Mouse (Mus musculus): ENCODE measurements at regions not wholly inside any gene's neighbourhood (a gene's known extent, or its start where the extent isn't known, plus 50 kb on each side); places are given as distances from the start of the nearest gene placed in this dataset.

DNA sequence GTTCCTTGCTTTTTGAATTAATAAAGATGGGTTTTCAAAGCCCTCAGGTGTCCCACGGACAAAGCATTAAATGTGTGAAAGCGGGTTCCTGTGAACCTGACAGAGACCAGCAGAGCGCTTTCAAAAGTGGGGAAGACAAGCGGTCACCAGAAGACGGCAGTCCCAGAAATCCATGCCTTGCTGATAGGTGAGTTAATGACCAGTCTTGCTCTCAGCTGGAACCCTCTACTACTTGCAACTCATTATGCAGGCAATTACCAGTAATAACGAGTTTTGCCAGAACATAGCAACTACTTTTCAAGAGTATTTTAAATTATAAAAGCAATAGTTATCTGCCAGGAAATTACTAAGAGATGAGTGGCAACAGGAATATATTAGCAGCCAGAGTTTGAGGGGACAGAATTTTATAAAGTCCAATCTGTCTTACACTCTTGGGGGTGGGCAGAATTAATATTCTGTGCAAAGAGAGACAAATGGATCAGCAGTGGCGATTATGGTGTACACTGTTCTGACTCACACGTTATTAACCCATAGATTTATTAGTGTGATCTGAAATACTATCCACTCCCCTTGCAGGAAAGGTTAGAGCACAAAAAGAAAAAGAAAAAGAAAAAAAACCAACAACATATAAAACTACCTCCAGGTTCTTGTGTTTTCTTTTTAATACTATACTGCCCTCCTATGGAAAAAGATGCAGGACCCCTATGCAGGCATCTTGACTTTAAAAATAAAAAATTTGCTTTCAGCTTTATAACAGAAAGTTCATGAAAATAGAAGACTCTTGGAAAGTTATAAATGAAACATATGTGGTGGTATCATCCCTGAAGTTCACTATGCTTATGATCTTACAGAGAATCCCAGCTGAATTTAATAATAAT lies 188.8 kb downstream of the Gm10283 start:
- Histone ChIP-seq H3K9me3 (ENCODE audit: control insufficient read depth, insufficient read depth, low read depth, low read length) (no peaks in the 10 kb centered on the region), H3K4me1 (ENCODE audit: control insufficient read depth in 2 of 2, insufficient read depth in 2 of 2, low read length in 2 of 2, poor library complexity in 1 of 2) (no peaks in the 10 kb centered on the region), H3K36me3 (ENCODE audit: control insufficient read depth, insufficient read depth, low read length, poor library complexity, severe bottlenecking) (no peaks in the 10 kb centered on the region), H3K9ac (ENCODE audit: insufficient read depth, low read depth, low read length, poor library complexity, severe bottlenecking) (no peak overlapping the region), H3K4me3 (ENCODE audit: insufficient read depth in 1 of 2, low read depth in 1 of 2, low read length in 2 of 2, poor library complexity in 1 of 2, severe bottlenecking in 1 of 2) (no peak overlapping the region), H3K27ac (ENCODE audit: insufficient read depth, low read depth, low read length, poor library complexity, severe bottlenecking) (no peak overlapping the region)
- no peak for DNase-seq (ENCODE audit: low read depth, low spot score)
- TF ChIP-seq ZNF384 (IDR thresholded peaks at IDR 0.05; ENCODE audit: low read depth, low read length) (no peak), MAFK (IDR thresholded peaks at IDR 0.05; ENCODE audit: insufficient read depth, low read depth, low read length) (no peak), HCFC1 (IDR thresholded peaks at IDR 0.05; ENCODE audit: borderline replicate concordance, insufficient read depth, low read length) (no peak), CHD2 (IDR thresholded peaks at IDR 0.05; ENCODE audit: low read depth, low read length) (no peak), ZC3H11A (IDR thresholded peaks at IDR 0.05; ENCODE audit: borderline replicate concordance, low read depth, low read length) (no peak)
- in situ Hi-C loops (cut with MboI; ENCODE audit: low sequenced_read_pairs in 2 of 2, unreplicated experiment in 2 of 2) = no loop called here

DNA sequence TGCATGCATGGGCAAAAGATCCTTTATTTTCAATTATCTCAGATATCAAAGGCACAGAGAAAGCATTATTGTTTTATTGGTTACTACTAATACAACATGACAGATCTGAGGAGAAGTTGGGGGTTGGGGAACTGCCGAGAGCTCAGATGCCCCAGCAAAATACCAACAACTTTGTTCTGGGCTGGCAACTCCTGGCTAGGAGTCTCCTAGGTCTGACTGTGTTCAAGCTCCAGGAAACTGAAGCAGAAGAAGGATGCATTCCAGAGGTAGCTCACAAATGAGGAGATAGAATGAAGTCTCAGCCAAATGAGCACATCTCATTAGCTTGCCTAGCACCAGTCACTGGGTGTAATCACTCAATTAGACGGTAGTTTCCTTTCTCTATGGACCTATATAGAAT lies 192.9 kb downstream of the Gm10283 start:
- Histone ChIP-seq H3K27ac (ENCODE audit: insufficient read depth, low read depth, low read length, poor library complexity, severe bottlenecking) (no peak overlapping the region), H3K4me3 (ENCODE audit: insufficient read depth in 1 of 2, low read depth in 1 of 2, low read length in 2 of 2, poor library complexity in 1 of 2, severe bottlenecking in 1 of 2) (no peak overlapping the region), H3K9ac (ENCODE audit: insufficient read depth, low read depth, low read length, poor library complexity, severe bottlenecking) (no peak overlapping the region), H3K36me3 (ENCODE audit: control insufficient read depth, insufficient read depth, low read length, poor library complexity, severe bottlenecking) (no peaks in the 10 kb centered on the region), H3K9me3 (ENCODE audit: control insufficient read depth, insufficient read depth, low read depth, low read length) (no peaks in the 10 kb centered on the region), H3K4me1 (ENCODE audit: control insufficient read depth in 2 of 2, insufficient read depth in 2 of 2, low read length in 2 of 2, poor library complexity in 1 of 2) (no peaks in the 10 kb centered on the region)
- TF ChIP-seq CHD2 (IDR thresholded peaks at IDR 0.05; ENCODE audit: low read depth, low read length) (no peak), MAFK (IDR thresholded peaks at IDR 0.05; ENCODE audit: insufficient read depth, low read depth, low read length) (no peak), HCFC1 (IDR thresholded peaks at IDR 0.05; ENCODE audit: borderline replicate concordance, insufficient read depth, low read length) (no peak), ZC3H11A (IDR thresholded peaks at IDR 0.05; ENCODE audit: borderline replicate concordance, low read depth, low read length) (no peak), ZNF384 (IDR thresholded peaks at IDR 0.05; ENCODE audit: low read depth, low read length) (no peak)
- in situ Hi-C loops (cut with MboI; ENCODE audit: low sequenced_read_pairs in 2 of 2, unreplicated experiment in 2 of 2) = no loop called here
- DNase-seq (ENCODE audit: low read depth, low spot score) = no peak

DNA sequence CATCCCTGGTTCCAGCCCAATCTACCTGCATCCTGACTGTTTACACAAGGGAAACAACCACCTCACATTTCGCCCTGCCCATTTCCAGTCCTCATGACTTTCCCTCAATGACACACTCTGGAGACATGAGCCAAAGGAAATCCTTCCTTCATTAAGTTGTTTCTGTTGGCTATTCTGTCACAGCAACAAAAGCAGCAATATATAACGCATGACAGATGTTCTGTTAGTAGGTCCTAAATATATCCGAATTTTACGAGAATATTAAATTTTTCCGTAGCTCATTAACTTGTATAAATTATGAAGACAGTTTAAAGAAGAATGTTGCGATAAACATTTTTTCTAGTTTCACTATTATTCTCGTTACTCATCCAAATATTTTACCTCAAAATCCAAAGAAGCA lies 201.7 kb downstream of the Gm10283 start:
- Histone ChIP-seq H3K27ac (ENCODE audit: insufficient read depth, low read depth, low read length, poor library complexity, severe bottlenecking) (no peak overlapping the region), H3K36me3 (ENCODE audit: control insufficient read depth, insufficient read depth, low read length, poor library complexity, severe bottlenecking) (no peaks in the 10 kb centered on the region), H3K4me3 (ENCODE audit: insufficient read depth in 1 of 2, low read depth in 1 of 2, low read length in 2 of 2, poor library complexity in 1 of 2, severe bottlenecking in 1 of 2) (no peak overlapping the region), H3K9me3 (ENCODE audit: control insufficient read depth, insufficient read depth, low read depth, low read length) (no peaks in the 10 kb centered on the region), H3K4me1 (ENCODE audit: control insufficient read depth in 2 of 2, insufficient read depth in 2 of 2, low read length in 2 of 2, poor library complexity in 1 of 2) (no peaks in the 10 kb centered on the region), H3K9ac (ENCODE audit: insufficient read depth, low read depth, low read length, poor library complexity, severe bottlenecking) (no peak overlapping the region)
- no peak for TF ChIP-seq HCFC1 (IDR thresholded peaks at IDR 0.05; ENCODE audit: borderline replicate concordance, insufficient read depth, low read length)
- no peak for TF ChIP-seq ZNF384 (IDR thresholded peaks at IDR 0.05; ENCODE audit: low read depth, low read length)
- TF ChIP-seq ZC3H11A (IDR thresholded peaks at IDR 0.05; ENCODE audit: borderline replicate concordance, low read depth, low read length) = no peak
- no peak for TF ChIP-seq CHD2 (IDR thresholded peaks at IDR 0.05; ENCODE audit: low read depth, low read length)
- TF ChIP-seq MAFK (IDR thresholded peaks at IDR 0.05; ENCODE audit: insufficient read depth, low read depth, low read length) = no peak
- in situ Hi-C loops (cut with MboI; ENCODE audit: low sequenced_read_pairs in 2 of 2, unreplicated experiment in 2 of 2) = loop anchor here in 1 of 2 experiments (10.0 kb wide), 1 partner anchor 164 kb away; no protein-coding TSS in a partner anchor
- DNase-seq (ENCODE audit: low read depth, low spot score) = no peak

- TF ChIP-seq CHD2 (IDR thresholded peaks at IDR 0.05; ENCODE audit: low read depth, low read length) (no peak), MAFK (IDR thresholded peaks at IDR 0.05; ENCODE audit: insufficient read depth, low read depth, low read length) (no peak), ZNF384 (IDR thresholded peaks at IDR 0.05; ENCODE audit: low read depth, low read length) (no peak), HCFC1 (IDR thresholded peaks at IDR 0.05; ENCODE audit: borderline replicate concordance, insufficient read depth, low read length) (no peak), ZC3H11A (IDR thresholded peaks at IDR 0.05; ENCODE audit: borderline replicate concordance, low read depth, low read length) (no peak)
- H3K4me3 ChIP-seq (ENCODE audit: insufficient read depth in 1 of 2, low read depth in 1 of 2, low read length in 2 of 2, poor library complexity in 1 of 2, severe bottlenecking in 1 of 2) = no peak overlapping the region
- in situ Hi-C loops (cut with MboI; ENCODE audit: low sequenced_read_pairs in 2 of 2, unreplicated experiment in 2 of 2) = no loop called here
- DNase-seq (ENCODE audit: low read depth, low spot score) = no peak
- H3K9me3 ChIP-seq (ENCODE audit: control insufficient read depth, insufficient read depth, low read depth, low read length) = no peaks in the 10 kb centered on the region
- no peaks in the 10 kb centered on the region for H3K36me3 ChIP-seq (ENCODE audit: control insufficient read depth, insufficient read depth, low read length, poor library complexity, severe bottlenecking)
- no peak overlapping the region for H3K27ac ChIP-seq (ENCODE audit: insufficient read depth, low read depth, low read length, poor library complexity, severe bottlenecking)
- H3K4me1 ChIP-seq (ENCODE audit: control insufficient read depth in 2 of 2, insufficient read depth in 2 of 2, low read length in 2 of 2, poor library complexity in 1 of 2) = no peaks in the 10 kb centered on the region
- H3K9ac ChIP-seq (ENCODE audit: insufficient read depth, low read depth, low read length, poor library complexity, severe bottlenecking) = no peak overlapping the region
Observed at GRCm38 (mm10) chr8:60277211-60277801, 225.7 kb downstream of the Gm10283 start.

All from ES-E14 (cell line).